Mouse (Mus musculus) heart, embryonic 12.5 days (tissue): ENCODE measurements around the gene Nhsl2. TPM values are rescaled to one million over a fixed set of nuclear protein-coding genes. Genes with fewer than 3 reads are reported as not detected.

Experiments
- ATAC-seq: fragments of 200-750 bp; cut with Nextera tagmentation; 2 replicates; pipeline ENCODE4 v1.8.0; 2017; ENCODE audit warnings: moderate TSS enrichment, moderate library complexity; ENCODE audit not compliant: insufficient number of reproducible peaks, low FRiP score
- H3K27ac ChIP-seq: fragments of 300-500 bp; sonication (generic); 2 replicates; pipeline ENCODE4 v1.5.1; 2016; ENCODE audit warnings: mild to moderate bottlenecking, moderate library complexity; ENCODE audit not compliant: poor library complexity, severe bottlenecking
- H3K27me3 ChIP-seq: fragments of 300-500 bp; sonication (generic); replicated peaks from 2 replicates; pipeline ENCODE4 v1.6.1; 2016; ENCODE audit warnings: mild to moderate bottlenecking, moderate library complexity
- H3K36me3 ChIP-seq: fragments of 300-500 bp; sonication (generic); 2 replicates; pipeline ENCODE4 v1.6.1; 2016; ENCODE audit warnings: mild to moderate bottlenecking, moderate library complexity
- H3K4me1 ChIP-seq: fragments of 300-500 bp; sonication (generic); replicated peaks from 2 replicates; pipeline ENCODE4 v1.6.1; 2016; ENCODE audit warnings: mild to moderate bottlenecking
- H3K4me2 ChIP-seq: fragments of 300-500 bp; sonication (generic); 2 replicates; pipeline ENCODE4 v1.6.1; 2016; ENCODE audit warnings: mild to moderate bottlenecking, moderate library complexity
- H3K4me3 ChIP-seq: fragments of 300-500 bp; sonication (generic); 2 replicates; pipeline ENCODE4 v1.5.1; 2016; ENCODE audit warnings: mild to moderate bottlenecking
- H3K9ac ChIP-seq: fragments of 300-500 bp; sonication (generic); 2 replicates; pipeline ENCODE4 v1.6.1; 2016; ENCODE audit warnings: mild to moderate bottlenecking, moderate library complexity
- H3K9me3 ChIP-seq: fragments of 300-500 bp; sonication (generic); replicated peaks from 2 replicates; pipeline ENCODE4 v1.6.1; 2016; ENCODE audit warnings: mild to moderate bottlenecking, moderate library complexity
- WGBS: fragments of 180-500 bp; shearing (Covaris S2); methylation state at CpG from one replicate; pipeline ENCODE4 v1.1.7; 2016; 5-methylcytosine and 5-hydroxymethylcytosine counted together
- polyA plus RNA-seq: library from polyadenylated mRNA; unstranded; fragments of >200 nt; fragmentation: Nextera tagmentation; extraction: Ambion mirVana; gene quantifications from 2 replicates; pipeline ENCODE4 v1.2.1, GENCODE M21; 2016

Nhsl2 gene
- polyA plus RNA-seq, 1 experiment from 2014 or later: 25.5 TPM

- Histone ChIP-seq H3K4me2 (no peak overlapping the region), H3K27ac (no peak overlapping the region), H3K36me3 (0 out of 2 replicates have a peak, but pooled peaks cover 5% of the 10 kb centered on the region), H3K4me3 (no peak overlapping the region), H3K9ac (no peak overlapping the region), H3K4me1 (peaks cover 32% of the 10 kb centered on the region), H3K9me3 (no peaks in the 10 kb centered on the region), H3K27me3 (peaks cover 17% of the 10 kb centered on the region; the same call in 1 of the 2 replicates)
- 84% methylated on average over 24 of the region's 24 CpGs for WGBS
- ATAC-seq: no peak
Observed at GRCm38 (mm10) chrX:102068811-102069540, 219.8 kb downstream of the Nhsl2 start.

- Histone ChIP-seq H3K36me3 (0 out of 2 replicates have a peak, but pooled peaks cover 8% of the 10 kb centered on the region), H3K27me3 (peaks cover 11% of the 10 kb centered on the region)
Observed at GRCm38 (mm10) chrX:102070591-102071471, 221.6 kb downstream of the Nhsl2 start, which contains the start of gene Rtl5. Gene Rtl5, minus strand, starts transcription at chrX:102071304.

GRCm38 (mm10) chrX:102071517-102071916, 222.3 kb downstream of the Nhsl2 start:
- Histone ChIP-seq H3K4me2 (peak overlapping the region; percentile 81), H3K27me3 (peaks cover 11% of the 10 kb centered on the region), H3K27ac (peak overlapping the region; percentile 88), H3K9me3 (no peaks in the 10 kb centered on the region), H3K4me1 (peaks cover 18% of the 10 kb centered on the region), H3K9ac (no peak overlapping the region), H3K36me3 (0 out of 2 replicates have a peak, but pooled peaks cover 8% of the 10 kb centered on the region), H3K4me3 (peak overlapping the region; percentile 58)
- ATAC-seq: no peak
- 23% methylated on average over 2 of the region's 2 CpGs for WGBS

More at GRCm38 (mm10) chrX:102070591-102071471, 221.6 kb downstream of the Nhsl2 start, which contains the start of gene Rtl5:
- H3K9me3 ChIP-seq: no peaks in the 10 kb centered on the region
- H3K4me1 ChIP-seq: peaks cover 22% of the 10 kb centered on the region
- WGBS: 18% methylated on average over 55 of the region's 61 CpGs
- H3K27ac ChIP-seq: peak within 1 kb of the TSS; percentile 88
- peak within 1 kb of the TSS; percentile 85 for H3K9ac ChIP-seq
- ATAC-seq: peak; percentile 83
- peak within 1 kb of the TSS; percentile 81 for H3K4me2 ChIP-seq
- H3K4me3 ChIP-seq: peak within 1 kb of the TSS; percentile 58

- Histone ChIP-seq H3K9ac (no peak overlapping the region), H3K4me1 (peaks cover 18% of the 10 kb centered on the region), H3K9me3 (no peaks in the 10 kb centered on the region), H3K4me3 (no peak overlapping the region), H3K27ac (no peak overlapping the region), H3K4me2 (no peak overlapping the region), H3K27me3 (peaks cover 7% of the 10 kb centered on the region), H3K36me3 (peaks cover 23% of the 10 kb centered on the region)
- WGBS: 79% methylated on average over 14 of the region's 14 CpGs
- no peak for ATAC-seq
Observed at GRCm38 (mm10) chrX:102073605-102074325, 224.6 kb downstream of the Nhsl2 start.

DNA sequence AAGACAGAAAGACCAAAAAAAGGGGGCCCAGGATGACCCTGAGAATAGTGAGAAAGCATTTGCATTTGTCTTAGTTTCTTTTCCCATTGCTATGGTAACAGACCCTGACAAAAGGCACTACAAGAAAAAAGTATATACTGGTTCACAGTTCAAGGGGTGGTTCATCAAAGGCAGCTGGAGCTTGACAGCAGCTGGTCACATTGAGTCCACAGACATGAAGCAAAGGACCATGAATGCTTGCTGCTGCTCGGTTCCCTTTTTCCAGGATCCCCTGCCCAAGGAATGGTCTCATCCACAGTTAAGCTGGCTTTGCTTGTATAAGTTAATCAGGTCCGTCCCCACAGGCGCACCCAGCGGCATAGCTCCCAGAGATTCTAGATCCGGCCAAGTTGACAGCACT, 225.2 kb downstream of the Nhsl2 start:
- Histone ChIP-seq H3K27ac (no peak overlapping the region), H3K27me3 (peaks cover 7% of the 10 kb centered on the region)

DNA sequence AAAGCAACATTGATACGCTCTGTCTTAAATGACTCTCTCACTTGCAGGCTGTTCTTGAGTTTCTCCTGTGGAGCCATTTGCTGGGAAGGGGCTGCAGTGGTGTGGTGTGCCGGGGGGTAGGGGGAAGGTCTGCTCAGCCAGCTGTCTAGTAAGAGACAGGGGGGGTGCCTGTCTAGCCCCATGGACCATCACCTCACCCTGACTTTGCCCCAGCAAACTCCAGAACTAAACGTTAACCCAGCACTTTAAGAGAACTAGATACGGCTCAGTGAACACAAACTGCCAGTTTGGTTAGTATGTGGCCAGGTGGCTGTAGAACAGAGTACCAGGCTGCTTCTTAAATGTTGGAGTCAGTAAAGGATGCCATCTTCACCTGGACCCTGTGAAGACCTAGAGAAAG, 226.0 kb downstream of the Nhsl2 start:
- peaks cover 35% of the 10 kb centered on the region for H3K36me3 ChIP-seq
- 81% methylated on average over 4 of the region's 4 CpGs for WGBS
- no peak overlapping the region for H3K4me2 ChIP-seq
- no peak for ATAC-seq
- peaks cover 9% of the 10 kb centered on the region for H3K4me1 ChIP-seq
- H3K9ac ChIP-seq: no peak overlapping the region
- H3K4me3 ChIP-seq: no peak overlapping the region
- peaks cover 7% of the 10 kb centered on the region for H3K27me3 ChIP-seq
- H3K27ac ChIP-seq: no peak overlapping the region
- no peaks in the 10 kb centered on the region for H3K9me3 ChIP-seq

More for the DNA sequence above, 225.2 kb downstream of the Nhsl2 start:
- Histone ChIP-seq H3K4me3 (no peak overlapping the region), H3K9me3 (no peaks in the 10 kb centered on the region), H3K4me1 (peaks cover 16% of the 10 kb centered on the region), H3K9ac (no peak overlapping the region), H3K36me3 (peaks cover 30% of the 10 kb centered on the region), H3K4me2 (no peak overlapping the region)
- no peak for ATAC-seq
- WGBS: 82% methylated on average over 5 of the region's 5 CpGs

GRCm38 (mm10) chrX:102076886-102077765, 227.9 kb downstream of the Nhsl2 start:
- 77% methylated on average over 7 of the region's 7 CpGs for WGBS
- H3K36me3 ChIP-seq: peaks cover 37% of the 10 kb centered on the region
- H3K4me1 ChIP-seq: peaks cover under 1% of the 10 kb centered on the region; the same call in 1 of the 2 replicates
- ATAC-seq: no peak
- H3K9me3 ChIP-seq: no peaks in the 10 kb centered on the region
- no peak overlapping the region for H3K9ac ChIP-seq
- no peaks in the 10 kb centered on the region; the same call in 1 of the 2 replicates for H3K27me3 ChIP-seq
- H3K27ac ChIP-seq: no peak overlapping the region
- H3K4me3 ChIP-seq: no peak overlapping the region
- H3K4me2 ChIP-seq: no peak overlapping the region

DNA sequence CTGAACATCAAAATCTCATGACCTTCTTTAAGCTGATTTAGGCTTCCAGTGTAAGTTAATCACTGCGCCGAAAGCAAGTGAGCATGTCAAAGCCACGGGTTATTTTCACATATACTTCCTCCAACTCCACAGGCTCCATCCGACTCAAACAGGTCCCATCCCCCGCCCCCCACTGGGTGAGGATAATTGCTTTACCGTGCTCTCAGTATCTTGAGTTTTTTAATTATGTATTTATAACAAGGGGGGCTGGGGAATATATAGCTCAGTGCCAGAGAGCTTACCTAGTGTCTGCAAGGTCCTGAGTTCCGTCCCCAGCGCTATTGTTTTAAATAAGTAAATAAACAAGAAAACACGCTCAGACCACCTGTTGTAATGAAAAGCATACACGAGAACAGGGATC, 231.9 kb downstream of the Nhsl2 start:
- no peak overlapping the region for H3K4me3 ChIP-seq
- no peak for ATAC-seq
- peaks cover 44% of the 10 kb centered on the region for H3K36me3 ChIP-seq
- H3K9me3 ChIP-seq: no peaks in the 10 kb centered on the region
- H3K27ac ChIP-seq: no peak overlapping the region
- H3K9ac ChIP-seq: no peak overlapping the region
- H3K4me2 ChIP-seq: no peak overlapping the region
- H3K4me1 ChIP-seq: no peaks in the 10 kb centered on the region
- WGBS: 71% methylated on average over 10 of the region's 10 CpGs
- H3K27me3 ChIP-seq: 0 out of 2 replicates have a peak, but pooled peaks cover 3% of the 10 kb centered on the region

- WGBS: 67% methylated on average over 7 of the region's 7 CpGs
- 0 out of 2 replicates have a peak, but pooled peaks cover 9% of the 10 kb centered on the region for H3K27me3 ChIP-seq
Observed at GRCm38 (mm10) chrX:102081573-102082279, 232.5 kb downstream of the Nhsl2 start.

More at GRCm38 (mm10) chrX:102081573-102082279, 232.5 kb downstream of the Nhsl2 start:
- Histone ChIP-seq H3K36me3 (peaks cover 44% of the 10 kb centered on the region), H3K9ac (no peak overlapping the region), H3K4me3 (no peak overlapping the region), H3K4me2 (no peak overlapping the region), H3K27ac (no peak overlapping the region), H3K4me1 (no peaks in the 10 kb centered on the region), H3K9me3 (no peaks in the 10 kb centered on the region)
- ATAC-seq: no peak
